Mouse (Mus musculus): Measurements from ENCODE around the gene Fdxacb1. TPM values are rescaled to one million over a fixed set of nuclear protein-coding genes. Genes with fewer than 3 reads are reported as not detected.
A peak's percentile ranks its signal among the peaks of the same experiment; 100 is the strongest.

The Fdxacb1 gene
- total and polyA plus RNA-seq, 2 experiments from 2014 or later = 9.2 to 9.7 TPM

GRCm38 (mm10) chr9:50767531-50768106 lies 417 bp upstream of the Fdxacb1 start:
- Histone ChIP-seq H3K27me3 (ENCODE audit: insufficient read depth, low read length) (no peaks in the 10 kb centered on the region), H3K4me2 (ENCODE audit: low read depth, low read length, poor library complexity, severe bottlenecking) (peak overlapping the region; percentile 83), H3K4me1 (ENCODE audit: insufficient read depth, low read length) (no peaks in the 10 kb centered on the region), H3K9me3 (ENCODE audit: low read length) (no peaks in the 10 kb centered on the region), H3K4me3 (ENCODE audit: low read depth, low read length) (peak overlapping the region; percentile 55), H3K36me3 (ENCODE audit: insufficient read depth, low read length) (no peaks in the 10 kb centered on the region; the same call in 1 of the 2 replicates), H3K9ac (replicated peaks; ENCODE audit: low read length, poor library complexity, severe bottlenecking) (peak overlapping the region; percentile 60), H3K27ac (ENCODE audit: low read depth, low read length) (peak overlapping the region; percentile 81)
- 5% methylated on average over 17 of the region's 17 CpGs for WGBS
- no peak for DNase-seq (ENCODE audit: low spot score)
- no peak for TF ChIP-seq CTCF (IDR thresholded peaks at IDR 0.05)
- ATAC-seq (ENCODE audit: low FRiP score) = peak; percentile 61

- DNase-seq (ENCODE audit: low spot score) = no peak
- peaks cover 2% of the 10 kb centered on the region; the same call in 1 of the 2 replicates for H3K4me1 ChIP-seq (ENCODE audit: insufficient read depth, low read length)
- no peak for ATAC-seq (ENCODE audit: low FRiP score)
- no peak overlapping the region for H3K4me3 ChIP-seq (ENCODE audit: low read depth, low read length)
- H3K9me3 ChIP-seq (ENCODE audit: low read length) = no peaks in the 10 kb centered on the region
- TF ChIP-seq CTCF (IDR thresholded peaks at IDR 0.05) = no peak
- no peaks in the 10 kb centered on the region for H3K27me3 ChIP-seq (ENCODE audit: insufficient read depth, low read length)
- H3K36me3 ChIP-seq (ENCODE audit: insufficient read depth, low read length) = no peaks in the 10 kb centered on the region; the same call in 1 of the 2 replicates
- H3K4me2 ChIP-seq (ENCODE audit: low read depth, low read length, poor library complexity, severe bottlenecking) = no peak overlapping the region
- H3K9ac ChIP-seq (replicated peaks; ENCODE audit: low read length, poor library complexity, severe bottlenecking) = no peak overlapping the region
- no peak overlapping the region for H3K27ac ChIP-seq (ENCODE audit: low read depth, low read length)
- WGBS = 79% methylated on average over 2 of the region's 2 CpGs
These were observed 2.0 kb downstream of the Fdxacb1 start for GRCm38 (mm10) chr9:50770011-50770410.

GRCm38 (mm10) chr9:50774026-50774462 lies 6.0 kb downstream of the Fdxacb1 start:
- no peak overlapping the region for H3K4me3 ChIP-seq (ENCODE audit: low read depth, low read length)
- ATAC-seq (ENCODE audit: low FRiP score) (no peak), DNase-seq (ENCODE audit: low spot score) (no peak)
- H3K4me2 ChIP-seq (ENCODE audit: low read depth, low read length, poor library complexity, severe bottlenecking) = peak overlapping the region; percentile 66
- no peaks in the 10 kb centered on the region for H3K9me3 ChIP-seq (ENCODE audit: low read length)
- H3K27me3 ChIP-seq (ENCODE audit: insufficient read depth, low read length) = no peaks in the 10 kb centered on the region
- peak overlapping the region; percentile 93; the same call in 1 of the 2 replicates for H3K27ac ChIP-seq (ENCODE audit: low read depth, low read length)
- TF ChIP-seq CTCF (IDR thresholded peaks at IDR 0.05) = no peak
- peaks cover 7% of the 10 kb centered on the region; the same call in 1 of the 2 replicates for H3K4me1 ChIP-seq (ENCODE audit: insufficient read depth, low read length)
- H3K9ac ChIP-seq (replicated peaks; ENCODE audit: low read length, poor library complexity, severe bottlenecking) = no peak overlapping the region
- peaks cover 3% of the 10 kb centered on the region for H3K36me3 ChIP-seq (ENCODE audit: insufficient read depth, low read length)
- 79% methylated on average over 4 of the region's 4 CpGs for WGBS

- Histone ChIP-seq H3K36me3 (ENCODE audit: insufficient read depth, low read length) (peaks cover 12% of the 10 kb centered on the region), H3K4me1 (ENCODE audit: insufficient read depth, low read length) (peaks cover 7% of the 10 kb centered on the region; the same call in 1 of the 2 replicates), H3K9ac (replicated peaks; ENCODE audit: low read length, poor library complexity, severe bottlenecking) (peak within 1 kb of the TSS; percentile 97), H3K4me2 (ENCODE audit: low read depth, low read length, poor library complexity, severe bottlenecking) (peak within 1 kb of the TSS; percentile 66), H3K9me3 (ENCODE audit: low read length) (no peaks in the 10 kb centered on the region), H3K27me3 (ENCODE audit: insufficient read depth, low read length) (no peaks in the 10 kb centered on the region), H3K4me3 (ENCODE audit: low read depth, low read length) (peak within 1 kb of the TSS; percentile 89), H3K27ac (ENCODE audit: low read depth, low read length) (peak within 1 kb of the TSS; percentile 93)
- peak; percentile 92 for DNase-seq (ENCODE audit: low spot score)
- peak; percentile 23 for TF ChIP-seq CTCF (IDR thresholded peaks at IDR 0.05)
- under 1% methylated on average over 50 of the region's 51 CpGs for WGBS
- peak; percentile 76 for ATAC-seq (ENCODE audit: low FRiP score)
These were observed 7.1 kb downstream of the Fdxacb1 start, which contains the start of the genes Alg9 and 1110032A03Rik for GRCm38 (mm10) chr9:50774991-50775612. TSS of gene Alg9 (plus strand) at chr9:50775019. TSS of gene 1110032A03Rik (minus strand) at chr9:50775520.

- Histone ChIP-seq H3K4me2 (ENCODE audit: low read depth, low read length, poor library complexity, severe bottlenecking) (peak overlapping the region; percentile 66), H3K27ac (ENCODE audit: low read depth, low read length) (peak overlapping the region; percentile 93), H3K9ac (replicated peaks; ENCODE audit: low read length, poor library complexity, severe bottlenecking) (peak overlapping the region; percentile 97), H3K4me1 (ENCODE audit: insufficient read depth, low read length) (peaks cover 7% of the 10 kb centered on the region; the same call in 1 of the 2 replicates), H3K9me3 (ENCODE audit: low read length) (no peaks in the 10 kb centered on the region), H3K36me3 (ENCODE audit: insufficient read depth, low read length) (peaks cover 14% of the 10 kb centered on the region), H3K27me3 (ENCODE audit: insufficient read depth, low read length) (no peaks in the 10 kb centered on the region), H3K4me3 (ENCODE audit: low read depth, low read length) (peak overlapping the region; percentile 89)
- peak; percentile 67; the same call in 1 of the 2 replicates for ATAC-seq (ENCODE audit: low FRiP score)
- under 1% methylated on average over 24 of the region's 30 CpGs for WGBS
- DNase-seq (ENCODE audit: low spot score) = no peak
- no peak for TF ChIP-seq CTCF (IDR thresholded peaks at IDR 0.05)
These were observed 7.7 kb downstream of the Fdxacb1 start for GRCm38 (mm10) chr9:50775662-50776126.

Measured in midbrain, postnatal 0 days (tissue).